Comparison of ENCODE assay signal across 1 mouse cellular context in genomic region chr12:45047711-45048110, GRCm38 (mm10). TPM values are rescaled to one million over a fixed set of nuclear protein-coding genes. Genes with fewer than 3 reads are reported as not detected.
"Had no signal": no experiment of that assay in that cellular context is flagged by ENCODE, and none has a peak within 500 bp of the region (broad histone marks: within the 10 kb centered on the region; RNA-seq: fewer than 3 reads in every experiment).

No protein-coding gene starts in this region.

RNA-seq across cellular contexts. Expression of gene Stxbp6, which starts 26.8 kb away (rescaled TPM):
- total RNA-seq: megakaryocyte-erythroid progenitor cell, adult 5-6 weeks had no signal
